Mouse (Mus musculus): ENCODE data around the gene Lrmda. TPM values are rescaled to one million over a fixed set of nuclear protein-coding genes. Genes with fewer than 3 reads are reported as not detected.

Gene Lrmda
- polyA plus RNA-seq, 1 experiment, result 0.65 TPM

DNA sequence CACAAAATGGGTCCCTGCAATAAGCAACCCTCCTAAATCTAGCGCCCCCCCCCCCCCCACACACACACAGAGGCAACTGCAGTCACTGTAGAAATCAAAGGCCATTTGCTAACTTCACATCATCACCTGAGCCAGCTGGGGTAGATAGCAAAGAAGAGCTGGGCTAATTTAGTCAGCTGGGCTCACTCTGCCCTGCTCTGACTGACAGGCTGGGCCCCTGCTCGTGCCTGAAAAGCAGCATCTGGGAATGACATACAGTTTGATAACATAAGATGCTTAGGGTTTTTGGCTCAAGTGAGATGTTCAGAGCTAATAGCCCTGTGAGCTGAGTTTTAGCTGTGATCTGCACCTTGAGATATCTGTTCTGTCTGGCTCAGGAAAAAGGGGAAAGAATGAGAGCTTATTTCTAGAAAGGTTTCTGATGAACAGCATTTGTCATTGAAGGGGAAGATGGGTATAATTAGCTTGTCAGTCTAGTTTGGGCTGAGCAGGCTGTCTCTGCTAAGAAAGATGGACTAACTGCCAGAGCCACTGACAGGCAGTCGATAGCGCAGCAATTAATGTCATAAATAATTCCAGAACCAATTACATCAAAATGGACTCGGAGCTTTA is 1075.1 kb downstream of the Lrmda start:
- no peak for TF ChIP-seq POLR2A (IDR thresholded peaks at IDR 0.05; ENCODE audit: extremely low read depth, insufficient read depth, low read length)
- no peak for TF ChIP-seq CTCF (IDR thresholded peaks at IDR 0.05; ENCODE audit: extremely low read depth, insufficient read depth, low read length)
- Histone ChIP-seq H3K4me1 (ENCODE audit: control insufficient read depth, insufficient read depth, low read length) (no peaks in the 10 kb centered on the region), H3K4me3 (ENCODE audit: insufficient read depth, low read length) (no peak overlapping the region), H3K27ac (ENCODE audit: insufficient read depth, low read length) (no peak overlapping the region)

DNA sequence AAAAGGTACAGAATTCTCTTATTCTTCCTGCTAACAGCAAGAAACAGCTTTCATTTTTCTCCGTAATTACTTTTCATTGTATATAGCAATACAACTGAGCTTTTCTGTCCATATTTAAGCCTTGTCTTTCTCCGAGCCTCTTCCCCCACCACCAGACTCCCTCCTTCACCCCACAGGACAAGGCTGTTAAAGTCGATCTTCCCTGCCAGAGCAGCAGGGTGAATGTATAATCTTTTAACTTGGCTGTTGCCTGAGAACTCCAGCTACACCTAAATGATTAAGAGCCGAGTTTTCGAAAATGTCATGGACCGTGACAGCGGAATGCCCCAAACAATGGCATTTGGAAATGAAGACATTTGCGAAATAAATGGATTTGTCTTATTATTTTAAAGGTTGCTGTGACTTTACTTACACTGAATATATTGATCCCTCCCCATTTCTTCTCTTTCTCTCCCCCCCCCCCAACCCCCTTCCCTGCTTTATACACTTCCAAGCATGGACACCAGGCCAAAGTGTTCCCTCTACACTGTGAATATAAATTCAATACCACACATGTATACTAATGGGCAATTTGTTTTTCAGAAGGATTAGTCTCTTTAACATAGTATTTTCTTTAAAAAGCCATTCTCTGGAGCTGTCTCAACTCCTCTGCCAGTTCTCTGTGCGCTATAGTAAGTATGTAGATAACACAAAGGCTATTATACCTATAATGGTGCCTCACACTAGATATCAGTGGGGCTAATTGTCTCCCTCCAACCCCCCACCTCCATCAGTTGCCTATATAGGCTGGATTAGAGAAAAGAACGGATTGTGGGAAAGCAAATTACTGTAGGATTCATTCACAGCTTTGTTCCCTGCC is 1075.9 kb downstream of the Lrmda start:
- Histone ChIP-seq H3K4me1 (ENCODE audit: control insufficient read depth, insufficient read depth, low read length) (no peaks in the 10 kb centered on the region), H3K4me3 (ENCODE audit: insufficient read depth, low read length) (no peak overlapping the region), H3K27ac (ENCODE audit: insufficient read depth, low read length) (no peak overlapping the region)
- TF ChIP-seq CTCF (IDR thresholded peaks at IDR 0.05; ENCODE audit: extremely low read depth, insufficient read depth, low read length) (no peak), POLR2A (IDR thresholded peaks at IDR 0.05; ENCODE audit: extremely low read depth, insufficient read depth, low read length) (no peak)

DNA sequence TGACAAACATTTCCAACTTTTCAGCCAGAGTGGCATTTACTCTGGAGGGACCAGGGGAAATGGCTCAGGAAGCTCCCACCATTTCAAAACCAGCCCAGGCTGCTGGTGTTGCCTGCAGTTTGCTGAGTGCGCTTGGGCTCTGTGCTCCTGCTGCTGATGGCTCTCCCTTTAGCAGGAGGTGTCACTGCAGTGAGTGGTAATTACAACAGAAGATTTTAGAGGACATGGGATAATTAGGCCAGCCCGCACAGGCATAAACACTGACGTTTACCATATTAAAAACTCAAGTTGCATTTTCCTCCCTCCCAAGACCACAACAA is 1076.5 kb downstream of the Lrmda start:
- no peaks in the 10 kb centered on the region for H3K4me1 ChIP-seq (ENCODE audit: control insufficient read depth, insufficient read depth, low read length)
- TF ChIP-seq CTCF (IDR thresholded peaks at IDR 0.05; ENCODE audit: extremely low read depth, insufficient read depth, low read length) (no peak), POLR2A (IDR thresholded peaks at IDR 0.05; ENCODE audit: extremely low read depth, insufficient read depth, low read length) (no peak)
- no peak overlapping the region for H3K4me3 ChIP-seq (ENCODE audit: insufficient read depth, low read length)
- no peak overlapping the region for H3K27ac ChIP-seq (ENCODE audit: insufficient read depth, low read length)

DNA sequence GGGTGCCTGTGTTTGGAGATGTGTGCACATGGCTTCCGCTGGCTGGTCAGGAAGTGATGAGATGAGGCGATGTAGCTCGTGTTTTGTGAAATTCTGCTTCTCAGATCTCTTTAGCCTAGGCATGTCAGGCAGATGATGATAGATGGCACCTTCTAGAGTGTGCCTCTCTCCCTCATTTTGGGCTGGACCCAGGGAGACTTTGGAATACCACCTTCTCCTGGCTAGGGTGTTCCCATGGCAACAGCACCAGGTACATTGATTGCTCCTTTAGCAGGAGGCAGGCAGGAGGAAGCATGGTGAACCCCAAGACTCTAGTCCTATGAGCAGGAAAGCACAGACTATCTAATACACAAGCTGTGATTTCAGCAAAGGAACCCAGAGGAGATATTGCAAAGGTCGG is 1076.9 kb downstream of the Lrmda start:
- Histone ChIP-seq H3K27ac (ENCODE audit: insufficient read depth, low read length) (no peak overlapping the region), H3K4me1 (ENCODE audit: control insufficient read depth, insufficient read depth, low read length) (no peaks in the 10 kb centered on the region), H3K4me3 (ENCODE audit: insufficient read depth, low read length) (no peak overlapping the region)
- TF ChIP-seq POLR2A (IDR thresholded peaks at IDR 0.05; ENCODE audit: extremely low read depth, insufficient read depth, low read length), result no peak
- no peak for TF ChIP-seq CTCF (IDR thresholded peaks at IDR 0.05; ENCODE audit: extremely low read depth, insufficient read depth, low read length)

Other genes starting within 250 kb of the Lrmda start
- gene Vdac2, start 194.5 kb upstream of the Lrmda start, polyA plus RNA-seq (2012; rRNA removed), result 179 and 183 TPM in 2 replicates
- 30.2 and 31.6 TPM in 2 replicates for gene Comtd1, start 170.7 kb upstream of the Lrmda start, polyA plus RNA-seq (2012; rRNA removed)
- gene Zfp503, start 30.1 kb upstream of the Lrmda start, polyA plus RNA-seq (2012; rRNA removed), result 1.4 and 1.9 TPM in 2 replicates